In genomic region chr16:56074565-56074964, GRCm38 (mm10) we compare ENCODE assay signal across 8 mouse cellular contexts. TPM values are rescaled to one million over a fixed set of nuclear protein-coding genes. Genes with fewer than 3 reads are reported as not detected.
DNase-seq lines count a peak whose midpoint lies in the region; ATAC-seq lines count a peak whose summit lies in the region.

No protein-coding gene starts in this region.

- H3K4me1 ChIP-seq in midbrain, embryonic 10.5 days = peaks cover 17% of the 10 kb centered on the region
- H3K4me1 ChIP-seq in midbrain, embryonic 11.5 days (ENCODE audit: control insufficient read depth, insufficient read depth, low read length) = peaks cover 9% of the 10 kb centered on the region
- H3K4me1 ChIP-seq in embryonic facial prominence, embryonic 13.5 days = peaks cover 7% of the 10 kb centered on the region
- peaks cover 14% of the 10 kb centered on the region for H3K4me1 ChIP-seq in limb, embryonic 13.5 days
- peaks cover 4% of the 10 kb centered on the region; the same call in 1 of the 2 replicates for H3K4me1 ChIP-seq in stomach, embryonic 15.5 days

- H3K4me3 ChIP-seq in midbrain, embryonic 10.5 days = no peak overlapping the region
- no peak overlapping the region for H3K4me3 ChIP-seq in midbrain, embryonic 11.5 days (ENCODE audit: low read depth, low read length)
- no peak overlapping the region for H3K4me3 ChIP-seq in embryonic facial prominence, embryonic 13.5 days
- no peak overlapping the region for H3K4me3 ChIP-seq in limb, embryonic 13.5 days
- no peak overlapping the region for H3K4me3 ChIP-seq in stomach, embryonic 15.5 days (replicated peaks)

- H3K27ac ChIP-seq in midbrain, embryonic 10.5 days (replicated peaks) = peak overlapping the region; percentile 95
- H3K27ac ChIP-seq in midbrain, embryonic 11.5 days (ENCODE audit: low read depth, low read length) = no peak overlapping the region
- H3K27ac ChIP-seq in embryonic facial prominence, embryonic 13.5 days = no peak overlapping the region
- H3K27ac ChIP-seq in limb, embryonic 13.5 days = no peak overlapping the region
- H3K27ac ChIP-seq in stomach, embryonic 15.5 days = 0 out of 2 replicates have a peak overlapping the region, but pooled peaks have one; percentile 94

- ATAC-seq in midbrain, embryonic 11.5 days (ENCODE audit: low FRiP score) = no peak
- ATAC-seq in embryonic facial prominence, embryonic 13.5 days (ENCODE audit: insufficient number of reproducible peaks, insufficient read depth, low FRiP score, low TSS enrichment, low read depth) = no peak
- no peak for ATAC-seq in limb, embryonic 13.5 days (ENCODE audit: low FRiP score, low read depth)
- no peak for ATAC-seq in stomach, embryonic 15.5 days (ENCODE audit: insufficient read depth, low FRiP score, low read depth)

- DNase-seq in midbrain, embryonic 10.5 days (ENCODE audit: low spot score) = no peak
- no peak for DNase-seq in midbrain, embryonic 11.5 days (ENCODE audit: low spot score, missing footprints)
- no peak for DNase-seq in kidney, postnatal 14 days
- no peak for DNase-seq in layer of hippocampus, postnatal 10 days (ENCODE audit: low spot score in 2 of 2)
- DNase-seq in spleen, postnatal 36 days (ENCODE audit: low spot score in 2 of 2) = no peak

- no peaks in the 10 kb centered on the region for H3K9me3 ChIP-seq in midbrain, embryonic 10.5 days (replicated peaks)
- no peaks in the 10 kb centered on the region for H3K9me3 ChIP-seq in midbrain, embryonic 11.5 days (ENCODE audit: control insufficient read depth, low read length)
- no peaks in the 10 kb centered on the region for H3K9me3 ChIP-seq in embryonic facial prominence, embryonic 13.5 days
- no peaks in the 10 kb centered on the region for H3K9me3 ChIP-seq in limb, embryonic 13.5 days
- H3K9me3 ChIP-seq in stomach, embryonic 15.5 days = no peaks in the 10 kb centered on the region

- H3K27me3 ChIP-seq in midbrain, embryonic 10.5 days (ENCODE audit: low read depth, poor library complexity, severe bottlenecking) = no peaks in the 10 kb centered on the region
- no peaks in the 10 kb centered on the region for H3K27me3 ChIP-seq in midbrain, embryonic 11.5 days (ENCODE audit: control insufficient read depth, insufficient read depth, low read length)
- H3K27me3 ChIP-seq in embryonic facial prominence, embryonic 13.5 days = no peaks in the 10 kb centered on the region
- H3K27me3 ChIP-seq in limb, embryonic 13.5 days = no peaks in the 10 kb centered on the region
- H3K27me3 ChIP-seq in stomach, embryonic 15.5 days (replicated peaks) = no peaks in the 10 kb centered on the region

- peaks cover 6% of the 10 kb centered on the region for H3K36me3 ChIP-seq in midbrain, embryonic 10.5 days
- H3K36me3 ChIP-seq in midbrain, embryonic 11.5 days (ENCODE audit: control insufficient read depth, insufficient read depth, low read length) = no peaks in the 10 kb centered on the region
- H3K36me3 ChIP-seq in embryonic facial prominence, embryonic 13.5 days = peaks cover 6% of the 10 kb centered on the region; the same call in 1 of the 2 replicates
- H3K36me3 ChIP-seq in limb, embryonic 13.5 days = peaks cover 3% of the 10 kb centered on the region; the same call in 1 of the 2 replicates
- H3K36me3 ChIP-seq in stomach, embryonic 15.5 days = no peaks in the 10 kb centered on the region

- 73% methylated on average over 5 of the region's 5 CpGs for WGBS in midbrain, embryonic 10.5 days
- WGBS in midbrain, embryonic 11.5 days = 85% methylated on average over 5 of the region's 5 CpGs
- WGBS in embryonic facial prominence, embryonic 13.5 days = 81% methylated on average over 5 of the region's 5 CpGs
- 74% methylated on average over 5 of the region's 5 CpGs for WGBS in limb, embryonic 13.5 days
- 75% methylated on average over 5 of the region's 5 CpGs for WGBS in stomach, embryonic 15.5 days

- H3K4me2 ChIP-seq in midbrain, embryonic 11.5 days = no peak overlapping the region; the same call in 1 of the 2 replicates
- peak overlapping the region; percentile 57; the same call in 1 of the 2 replicates for H3K4me2 ChIP-seq in embryonic facial prominence, embryonic 13.5 days
- H3K4me2 ChIP-seq in limb, embryonic 13.5 days (replicated peaks) = peak overlapping the region; percentile 66
- H3K4me2 ChIP-seq in stomach, embryonic 15.5 days = peak overlapping the region; percentile 51; the same call in 1 of the 2 replicates

- no peak overlapping the region for H3K9ac ChIP-seq in midbrain, embryonic 11.5 days (ENCODE audit: low read length)
- peak overlapping the region; percentile 22; the same call in 1 of the 2 replicates for H3K9ac ChIP-seq in embryonic facial prominence, embryonic 13.5 days
- no peak overlapping the region for H3K9ac ChIP-seq in limb, embryonic 13.5 days
- H3K9ac ChIP-seq in stomach, embryonic 15.5 days = no peak overlapping the region

RNA-seq across cellular contexts. Expression of gene Senp7, which starts 26.4 kb away (rescaled TPM):
- polyA plus RNA-seq in midbrain, embryonic 10.5 days (2016; fragmentation: Nextera tagmentation; extraction: Ambion mirVana) = 32.4 and 39.6 TPM in 2 replicates
- polyA plus RNA-seq in midbrain, embryonic 11.5 days (2014; fragmentation: Nextera tagmentation; extraction: Ambion mirVana) = 37.4 and 42.8 TPM in 2 replicates
- polyA plus RNA-seq in embryonic facial prominence, embryonic 13.5 days (2015; fragmentation: Nextera tagmentation; extraction: Ambion mirVana) = 44.9 and 51.2 TPM in 2 replicates
- 46.6 and 47.5 TPM in 2 replicates for polyA plus RNA-seq in limb, embryonic 13.5 days (2015; fragmentation: Nextera tagmentation; extraction: Ambion mirVana)
- 28.5 and 29.4 TPM in 2 replicates for polyA plus RNA-seq in stomach, embryonic 15.5 days (2015; fragmentation: Nextera tagmentation; extraction: Ambion mirVana)
- total RNA-seq in layer of hippocampus, postnatal 10 days (2021) = 10 to 100 TPM; 49.3 to 53.4 TPM

RNA-seq across cellular contexts. Expression of gene Trmt10c, which starts 36.9 kb away (rescaled TPM):
- 30.9 and 34.8 TPM in 2 replicates for polyA plus RNA-seq in midbrain, embryonic 10.5 days (2016; fragmentation: Nextera tagmentation; extraction: Ambion mirVana)
- 31.3 and 33.3 TPM in 2 replicates for polyA plus RNA-seq in midbrain, embryonic 11.5 days (2014; fragmentation: Nextera tagmentation; extraction: Ambion mirVana)
- polyA plus RNA-seq in embryonic facial prominence, embryonic 13.5 days (2015; fragmentation: Nextera tagmentation; extraction: Ambion mirVana) = 27.7 and 28.5 TPM in 2 replicates
- polyA plus RNA-seq in limb, embryonic 13.5 days (2015; fragmentation: Nextera tagmentation; extraction: Ambion mirVana) = 28.0 and 28.6 TPM in 2 replicates
- 28.0 and 28.1 TPM in 2 replicates for polyA plus RNA-seq in stomach, embryonic 15.5 days (2015; fragmentation: Nextera tagmentation; extraction: Ambion mirVana)
- total RNA-seq in layer of hippocampus, postnatal 10 days (2021) = 10 to 100 TPM; 10.3 to 10.9 TPM

RNA-seq across cellular contexts. Expression of gene Pcnp, which starts 45.0 kb away (rescaled TPM):
- 346 and 352 TPM in 2 replicates for polyA plus RNA-seq in midbrain, embryonic 10.5 days (2016; fragmentation: Nextera tagmentation; extraction: Ambion mirVana)
- 384 and 403 TPM in 2 replicates for polyA plus RNA-seq in midbrain, embryonic 11.5 days (2014; fragmentation: Nextera tagmentation; extraction: Ambion mirVana)
- 272 and 285 TPM in 2 replicates for polyA plus RNA-seq in embryonic facial prominence, embryonic 13.5 days (2015; fragmentation: Nextera tagmentation; extraction: Ambion mirVana)
- 264 and 269 TPM in 2 replicates for polyA plus RNA-seq in limb, embryonic 13.5 days (2015; fragmentation: Nextera tagmentation; extraction: Ambion mirVana)
- polyA plus RNA-seq in stomach, embryonic 15.5 days (2015; fragmentation: Nextera tagmentation; extraction: Ambion mirVana) = 222 and 227 TPM in 2 replicates
- total RNA-seq in layer of hippocampus, postnatal 10 days (2021) = 100 to 1,000 TPM; 122 to 132 TPM

Comparison
In these comparisons a context has a peak if more than half of its experiments do, and no peak if none do; other contexts are left out.
1. H3K27ac ChIP-seq: peak in midbrain, embryonic 10.5 days (single experiment) and stomach, embryonic 15.5 days (single experiment); none in midbrain, embryonic 11.5 days (single experiment), embryonic facial prominence, embryonic 13.5 days (single experiment) and limb, embryonic 13.5 days (single experiment).